Mouse (Mus musculus) MEL-GATA-1-ER (cell line): ENCODE data around the gene Ptprm.

Experiments used
- DNase-seq: peaks from one replicate; pipeline ENCODE4 v3.0.0-alpha.2; 2012; ENCODE audit warnings: low read depth; ENCODE audit errors: extremely low read depth

The Ptprm gene

DNA sequence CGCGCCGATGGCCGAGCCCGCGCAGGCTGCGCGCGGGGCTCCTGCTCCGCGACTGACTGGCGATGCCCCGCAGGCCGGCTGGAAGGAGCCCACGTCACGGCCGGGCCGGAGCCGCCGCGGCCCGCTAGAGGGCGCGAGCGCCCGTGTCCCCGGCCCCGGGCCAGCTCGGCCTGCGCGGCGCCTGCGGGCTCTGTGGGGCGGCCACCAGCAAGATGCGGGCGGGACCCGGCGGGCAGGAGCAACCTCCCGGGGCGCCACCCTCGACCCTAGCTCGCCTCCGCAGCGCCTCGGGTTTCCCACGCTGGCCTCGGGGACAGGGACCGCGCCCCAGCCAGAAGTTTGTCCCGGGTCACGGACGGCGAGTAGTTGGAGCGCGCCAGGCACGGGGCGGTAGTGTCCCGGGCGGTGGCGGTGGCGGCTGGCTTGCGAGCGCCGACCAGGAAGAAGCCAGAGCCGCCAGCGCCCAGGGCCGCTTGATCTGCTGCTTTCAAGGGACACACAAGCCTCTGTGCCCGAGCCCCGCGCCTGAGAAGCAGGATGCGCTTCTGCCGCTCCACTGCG lies at the start of gene Ptprm:
Ptprm (minus strand) TSS at position 7 of the 561 bp plus-strand sequence.
- no peak for DNase-seq

DNA sequence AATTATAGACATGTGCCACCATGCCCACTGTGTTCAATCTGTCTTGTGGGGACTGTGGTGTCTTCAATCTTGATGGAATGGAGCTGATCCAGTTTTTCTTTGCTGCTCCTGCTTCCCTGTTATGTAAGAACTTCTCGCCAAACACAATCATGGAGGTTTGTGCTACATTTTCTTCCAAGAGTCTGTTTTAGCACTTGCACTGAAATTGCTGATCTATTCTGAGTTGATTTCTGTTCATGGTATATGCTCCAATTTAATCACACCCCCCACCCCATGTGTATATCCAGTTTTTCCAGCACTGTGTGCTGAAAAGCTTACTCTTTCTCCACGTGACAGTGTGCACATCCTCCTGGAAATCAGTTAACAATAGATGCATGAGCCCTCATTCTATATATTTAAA lies 41.9 kb upstream of the Ptprm start:
- DNase-seq, result no peak

GRCm38 (mm10) chr17:67390851-67391250 lies 36.6 kb upstream of the Ptprm start:
- DNase-seq, result no peak

DNA sequence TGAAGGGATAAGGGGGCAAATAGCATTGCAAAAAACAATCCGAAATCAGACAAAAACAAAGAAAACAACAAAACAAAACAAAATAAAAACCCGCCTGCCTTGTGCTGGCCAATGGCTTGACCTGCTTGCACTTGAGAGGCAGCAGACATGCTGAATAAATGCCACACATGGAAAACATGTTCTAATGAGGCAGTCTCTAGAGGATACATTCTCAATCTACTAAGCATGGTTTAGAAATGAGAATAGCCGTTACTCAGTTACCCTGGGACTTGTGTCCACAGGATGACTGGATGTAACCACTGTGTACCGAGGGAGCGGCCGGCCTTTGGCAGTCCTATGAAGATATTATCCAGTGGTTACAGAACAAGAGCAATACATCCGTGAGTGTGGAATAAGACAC lies 33.9 kb upstream of the Ptprm start:
- DNase-seq, result no peak

- DNase-seq, result no peak
These were observed 31.0 kb upstream of the Ptprm start for GRCm38 (mm10) chr17:67385286-67385685.

- no peak for DNase-seq
These were observed 29.4 kb upstream of the Ptprm start for GRCm38 (mm10) chr17:67383635-67384034.

GRCm38 (mm10) chr17:67381618-67382017 lies 27.4 kb upstream of the Ptprm start:
- no peak for DNase-seq

- no peak for DNase-seq
These were observed 13.6 kb upstream of the Ptprm start for GRCm38 (mm10) chr17:67367866-67368265.

DNA sequence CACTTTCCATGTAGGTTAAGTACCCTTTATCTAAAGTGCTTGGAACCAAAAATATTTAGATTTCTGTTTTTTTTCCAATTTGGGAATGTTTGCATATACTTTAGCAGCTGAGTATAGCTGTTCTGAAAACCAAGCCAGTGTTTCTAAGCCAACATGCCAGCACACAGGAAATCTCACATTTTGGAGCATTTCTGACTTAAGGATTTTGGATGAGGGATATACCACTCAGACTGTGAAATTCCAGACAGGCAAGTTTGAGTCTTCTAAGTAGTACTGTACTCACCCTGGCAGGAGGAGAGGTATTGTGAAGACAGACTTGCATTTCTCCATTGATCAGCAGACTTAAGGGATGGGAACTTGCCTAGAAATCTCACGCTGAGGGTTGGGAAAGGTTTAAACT lies 10.2 kb upstream of the Ptprm start:
- DNase-seq, result no peak

GRCm38 (mm10) chr17:67363377-67364070 lies 9.3 kb upstream of the Ptprm start:
- no peak for DNase-seq

GRCm38 (mm10) chr17:67362131-67362530 lies 7.9 kb upstream of the Ptprm start:
- no peak for DNase-seq

DNA sequence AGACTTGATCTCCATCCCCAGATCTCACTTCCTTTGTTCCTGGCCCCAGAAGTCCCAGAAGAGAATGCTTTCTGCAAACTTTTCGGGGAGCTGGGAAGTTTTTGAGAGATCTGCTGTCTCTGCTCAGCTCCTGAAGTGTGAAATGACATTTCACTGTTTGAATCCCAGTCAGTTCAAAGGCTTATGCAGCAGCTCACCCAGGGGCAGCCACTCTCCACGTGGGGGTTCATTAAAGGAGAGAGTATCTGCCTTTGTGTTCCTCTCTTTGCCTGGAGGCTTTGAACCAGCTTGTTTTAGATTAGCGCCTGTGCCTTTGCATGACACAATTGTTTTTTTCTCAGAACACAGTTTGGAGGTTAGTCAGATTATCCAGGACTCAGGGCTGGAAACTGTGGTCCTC lies 6.3 kb upstream of the Ptprm start:
- DNase-seq, result no peak

- no peak for DNase-seq
These were observed 5.3 kb upstream of the Ptprm start for GRCm38 (mm10) chr17:67359578-67359977.

GRCm38 (mm10) chr17:67358541-67358940 lies 4.3 kb upstream of the Ptprm start:
- no peak for DNase-seq

DNA sequence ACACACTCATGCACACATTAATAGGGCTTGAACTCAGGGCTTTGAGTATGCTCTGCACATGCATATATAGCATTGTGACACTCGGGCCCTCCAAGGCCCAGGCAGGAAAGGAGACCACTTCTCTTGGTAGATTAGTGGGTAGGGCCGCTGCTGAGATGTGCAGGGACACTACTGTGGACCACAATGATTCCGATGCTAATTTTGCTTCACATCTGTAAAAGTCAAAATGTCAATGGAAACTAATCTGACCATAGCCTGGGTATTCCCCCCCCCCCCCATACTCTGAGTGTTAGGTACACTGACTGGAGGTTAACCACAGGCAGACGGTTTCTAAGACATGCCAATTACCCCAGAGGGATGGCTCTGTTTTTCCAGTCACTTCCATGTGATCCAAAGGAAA lies 2.9 kb upstream of the Ptprm start:
- no peak for DNase-seq

DNA sequence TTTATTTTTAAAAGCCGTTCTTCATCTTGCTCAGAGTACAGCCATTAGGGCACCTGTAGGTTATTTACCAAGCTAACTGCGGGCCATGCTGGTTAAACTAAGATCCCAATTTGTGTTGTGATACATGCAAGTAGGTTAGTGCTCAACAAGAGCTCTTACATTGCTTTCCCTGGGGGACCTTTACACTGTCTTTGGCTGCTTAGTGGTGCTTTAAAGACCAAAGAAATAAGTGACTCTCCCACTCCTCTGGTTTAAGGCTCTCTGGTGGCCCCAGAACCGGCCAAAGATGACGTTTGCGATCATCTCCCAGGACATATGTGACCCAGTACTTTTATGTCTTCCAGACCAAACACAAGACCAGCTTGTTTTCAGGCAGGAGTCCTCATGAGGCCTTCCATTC lies 994 bp upstream of the Ptprm start:
- DNase-seq, result no peak

GRCm38 (mm10) chr17:67353796-67354450 lies 334 bp downstream of the Ptprm start:
- no peak for DNase-seq

DNA sequence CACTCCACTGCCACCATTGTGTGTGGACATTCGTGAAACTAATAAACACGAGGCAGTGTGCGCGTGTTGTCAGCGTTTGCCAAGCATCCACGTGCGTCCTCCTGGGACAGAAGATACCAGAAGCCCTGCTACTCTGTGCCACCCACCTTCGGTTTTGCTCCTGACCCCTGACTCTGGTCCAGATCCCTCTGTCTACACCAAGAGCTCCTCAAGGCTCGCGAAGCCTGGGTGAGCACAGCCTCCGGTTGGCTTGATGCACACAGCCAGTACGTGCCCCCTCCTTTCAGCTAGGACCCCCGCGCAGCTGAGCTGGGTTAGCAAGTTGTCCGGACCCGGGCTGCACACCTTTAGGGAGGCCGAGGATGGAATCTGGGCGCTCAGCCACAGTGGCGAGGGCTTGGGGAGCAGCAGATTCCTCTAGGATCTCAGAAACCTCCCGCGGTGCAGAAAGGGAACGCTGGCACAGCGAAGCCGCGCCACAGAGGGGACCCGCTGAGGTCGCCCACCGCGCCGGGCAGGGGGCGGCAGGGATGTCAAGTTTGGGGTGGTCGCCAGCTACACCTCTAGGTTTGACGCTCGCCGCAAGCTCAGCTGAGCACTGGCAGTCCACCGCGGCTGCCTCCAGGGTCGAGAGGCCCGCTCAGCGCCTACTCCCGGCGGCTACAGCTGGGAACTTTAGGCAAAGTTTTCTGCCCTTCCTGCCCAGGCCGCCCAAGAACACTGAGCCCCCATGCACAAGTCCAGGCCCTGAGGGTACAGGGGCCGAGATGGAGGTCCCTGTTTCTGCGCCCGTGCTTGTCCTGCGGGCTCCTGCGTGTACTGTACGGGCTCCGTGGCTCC lies 1.1 kb downstream of the Ptprm start:
- no peak for DNase-seq

GRCm38 (mm10) chr17:67351423-67351822 lies 2.8 kb downstream of the Ptprm start:
- DNase-seq, result no peak

DNA sequence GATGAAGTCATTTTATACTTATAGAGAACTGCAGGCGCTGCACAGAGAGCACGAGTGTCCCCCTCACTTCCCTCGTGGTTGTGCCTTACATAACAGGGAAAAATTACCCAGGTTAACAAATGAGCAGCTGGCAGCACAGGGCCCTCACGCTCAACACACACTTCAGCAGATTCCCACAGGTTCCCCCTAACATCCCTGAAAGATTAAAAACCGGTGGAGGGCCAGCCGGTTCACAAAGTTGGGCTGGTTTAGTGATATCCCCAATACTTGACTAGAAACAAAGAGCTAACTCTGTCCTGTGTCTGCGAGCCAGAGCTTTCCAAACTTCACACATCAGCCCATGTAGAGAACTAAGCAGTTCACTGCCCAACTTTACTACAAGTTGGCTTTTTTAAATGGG lies 3.7 kb downstream of the Ptprm start:
- DNase-seq, result no peak

GRCm38 (mm10) chr17:67349594-67349993 lies 4.7 kb downstream of the Ptprm start:
- DNase-seq, result no peak

GRCm38 (mm10) chr17:67346921-67347320 lies 7.3 kb downstream of the Ptprm start:
- no peak for DNase-seq
